Mouse (Mus musculus) forebrain, embryonic 14.5 days (tissue): ENCODE data around the gene Ppfibp2. TPM values are rescaled to one million over a fixed set of nuclear protein-coding genes. Genes with fewer than 3 reads are reported as not detected.

Source experiments
- ATAC-seq: fragments of 200-750 bp; cut with Nextera tagmentation; 2 replicates; pipeline ENCODE4 v1.8.0; 2017; ENCODE audit warnings: mild to moderate bottlenecking, moderate library complexity
- DNase-seq: peaks from one replicate; pipeline ENCODE4 v3.0.0-alpha.2; 2015; ENCODE audit warnings: low spot score
- H3K27ac ChIP-seq: fragments of 300-500 bp; sonication (generic); 2 replicates; pipeline ENCODE4 v1.5.1; 2014; ENCODE audit warnings: low read depth, mild to moderate bottlenecking, control low read depth, low read length, moderate library complexity
- H3K27me3 ChIP-seq: fragments of 300-500 bp; sonication (generic); replicated peaks from 2 replicates; pipeline ENCODE4 v1.6.1; 2014; ENCODE audit warnings: low read length, control low read depth, mixed read lengths; ENCODE audit not compliant: control insufficient read depth, insufficient read depth
- H3K36me3 ChIP-seq: fragments of 300-500 bp; sonication (generic); 2 replicates; pipeline ENCODE4 v1.6.1; 2014; ENCODE audit warnings: low read length, control low read depth; ENCODE audit not compliant: control insufficient read depth, insufficient read depth
- H3K4me1 ChIP-seq: fragments of 300-500 bp; sonication (generic); 2 replicates; pipeline ENCODE4 v1.6.1; 2014; ENCODE audit warnings: antibody characterized with exemption, low read length, control low read depth; ENCODE audit not compliant: control insufficient read depth, insufficient read depth
- H3K4me2 ChIP-seq: fragments of 300-500 bp; sonication (generic); 2 replicates; pipeline ENCODE4 v1.6.1; 2014; ENCODE audit warnings: mild to moderate bottlenecking, control low read depth, low read length
- H3K4me3 ChIP-seq: fragments of 300-500 bp; sonication (generic); 2 replicates; pipeline ENCODE4 v1.5.1; 2014; ENCODE audit warnings: low read depth, low read length, control low read depth
- H3K9ac ChIP-seq: fragments of 300-500 bp; sonication (generic); 2 replicates; pipeline ENCODE4 v1.6.1; 2014; ENCODE audit warnings: mild to moderate bottlenecking, low read length, control low read depth, moderate library complexity
- H3K9me3 ChIP-seq: fragments of 300-500 bp; sonication (generic); replicated peaks from 2 replicates; pipeline ENCODE4 v1.6.1; 2016; ENCODE audit warnings: low read length, control low read depth, mixed read lengths; ENCODE audit not compliant: control insufficient read depth
- WGBS: fragments of 180-500 bp; shearing (Covaris S2); extraction: QIAGEN DNeasy Blood & Tissue Kit; methylation state at CpG from one replicate; pipeline ENCODE4 v1.1.7; 2014; 5-methylcytosine and 5-hydroxymethylcytosine counted together
- polyA plus RNA-seq: library from polyadenylated mRNA; unstranded; fragments of >200 nt; fragmentation: Nextera tagmentation; extraction: Ambion mirVana; gene quantifications from 2 replicates; pipeline ENCODE4 v1.2.1, GENCODE M21; 2014

Ppfibp2 gene
- polyA plus RNA-seq, 1 experiment from 2014 or later = 1.6 TPM

DNA sequence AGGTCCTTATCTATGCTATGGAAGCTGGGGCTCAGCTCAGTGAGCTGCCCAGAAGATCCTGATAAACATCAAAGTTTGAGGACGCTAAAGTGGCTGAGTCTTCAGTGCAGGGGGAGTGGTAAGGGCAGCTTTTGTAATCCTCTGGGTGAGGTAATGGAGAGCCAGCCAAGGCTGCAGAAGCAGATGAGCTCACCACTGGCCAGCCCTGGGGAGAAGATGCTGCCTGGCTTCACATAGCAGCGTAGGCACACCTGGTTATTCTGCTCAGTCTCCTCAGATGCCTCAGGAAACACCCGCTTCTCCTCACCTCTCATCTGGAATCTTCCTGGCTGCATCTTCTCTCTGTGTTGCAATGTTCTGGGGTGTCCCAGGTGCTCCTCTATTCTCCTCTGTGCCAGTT is 29.4 kb downstream of the Ppfibp2 start:
- WGBS = 59% methylated on average over 3 of the region's 3 CpGs
- H3K9me3 ChIP-seq = no peaks in the 10 kb centered on the region

DNA sequence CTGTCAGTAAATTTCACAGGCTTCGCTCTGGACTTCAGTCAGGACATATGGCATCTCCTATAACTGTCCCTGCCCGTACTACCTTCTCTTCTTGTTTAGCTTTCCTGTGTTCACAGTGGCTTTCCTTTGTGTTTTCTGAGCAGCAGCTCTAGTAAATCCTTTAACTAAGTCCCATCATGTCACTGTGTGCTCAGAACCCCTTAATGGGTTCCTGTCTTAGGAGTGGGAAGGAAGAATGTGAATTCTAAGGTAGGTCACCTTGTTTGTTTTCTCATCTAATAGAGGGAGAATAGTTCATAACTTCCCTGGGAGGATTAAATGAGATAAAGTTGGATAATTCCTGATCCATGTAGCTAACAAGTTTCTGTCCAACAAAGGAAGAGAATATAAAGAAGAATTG is 30.1 kb downstream of the Ppfibp2 start, which contains the start of gene 5330417H12Rik:
Gene 5330417H12Rik (minus strand): TSS at position 101 of the 400 bp plus-strand sequence.
- Histone ChIP-seq H3K27me3 (no peaks in the 10 kb centered on the region), H3K4me3 (no peak within 1 kb of the TSS), H3K4me2 (no peak within 1 kb of the TSS), H3K27ac (no peak within 1 kb of the TSS), H3K36me3 (no peaks in the 10 kb centered on the region), H3K9ac (no peak within 1 kb of the TSS), H3K4me1 (no peaks in the 10 kb centered on the region), H3K9me3 (no peaks in the 10 kb centered on the region)
- 67% methylated on average over 2 of the region's 2 CpGs for WGBS
- DNase-seq (no peak), ATAC-seq (no peak)

More for the DNA sequence above, 29.4 kb downstream of the Ppfibp2 start:
- H3K9ac ChIP-seq = no peak overlapping the region
- H3K4me1 ChIP-seq = no peaks in the 10 kb centered on the region
- no peak overlapping the region for H3K4me2 ChIP-seq
- H3K27ac ChIP-seq = no peak overlapping the region
- DNase-seq (no peak), ATAC-seq (no peak)
- H3K36me3 ChIP-seq = no peaks in the 10 kb centered on the region
- no peaks in the 10 kb centered on the region for H3K27me3 ChIP-seq
- H3K4me3 ChIP-seq = no peak overlapping the region

DNA sequence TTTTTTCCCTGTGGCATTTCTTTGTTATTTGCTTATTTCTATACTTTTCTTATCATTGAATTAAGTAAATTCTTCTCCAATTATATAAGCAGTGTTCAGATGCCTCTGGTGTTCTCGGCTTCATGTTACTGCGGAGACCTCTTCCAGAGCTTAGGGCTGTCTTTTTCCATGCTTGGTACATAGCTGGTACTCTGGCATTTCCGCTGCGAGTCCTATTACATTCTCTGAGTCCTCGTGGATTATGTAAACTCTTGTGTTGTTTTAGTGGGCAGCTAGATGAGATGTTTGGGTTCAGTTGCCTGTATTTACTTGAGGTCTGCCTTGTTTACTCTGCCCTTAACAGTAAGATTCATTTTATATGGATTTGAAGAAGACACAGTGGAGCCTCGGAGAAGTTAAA is 30.8 kb downstream of the Ppfibp2 start:
- Histone ChIP-seq H3K27ac (no peak overlapping the region), H3K4me3 (no peak overlapping the region), H3K9me3 (no peaks in the 10 kb centered on the region), H3K36me3 (no peaks in the 10 kb centered on the region), H3K4me2 (no peak overlapping the region), H3K27me3 (no peaks in the 10 kb centered on the region), H3K9ac (no peak overlapping the region), H3K4me1 (no peaks in the 10 kb centered on the region)
- no peak for DNase-seq
- 92% methylated on average over 6 of the region's 6 CpGs for WGBS
- no peak for ATAC-seq

DNA sequence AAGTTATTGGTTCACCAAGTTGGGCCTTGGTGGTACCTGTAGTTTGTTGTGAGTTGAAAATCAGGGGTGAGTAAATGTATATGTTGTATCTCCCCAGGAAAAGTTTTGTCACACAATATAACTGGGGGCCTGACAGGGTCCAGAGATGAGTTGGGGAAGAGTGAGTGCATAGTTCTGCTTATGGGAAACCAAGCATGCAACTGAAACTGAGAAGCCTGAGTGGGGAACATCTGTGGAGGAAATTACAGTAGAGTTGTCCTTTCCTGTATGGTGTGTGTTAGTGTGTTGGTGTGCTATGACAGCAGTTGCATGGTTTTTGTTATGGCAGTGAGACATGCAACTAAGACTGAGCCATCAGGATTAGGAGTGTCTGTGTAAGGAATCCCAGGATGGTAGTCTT is 33.4 kb downstream of the Ppfibp2 start:
- ATAC-seq (no peak), DNase-seq (no peak)
- no peaks in the 10 kb centered on the region for H3K27me3 ChIP-seq
- H3K9ac ChIP-seq = no peak overlapping the region
- no peak overlapping the region for H3K27ac ChIP-seq
- no peaks in the 10 kb centered on the region for H3K36me3 ChIP-seq
- no peaks in the 10 kb centered on the region for H3K9me3 ChIP-seq
- no peak overlapping the region for H3K4me3 ChIP-seq
- no peak overlapping the region for H3K4me2 ChIP-seq
- H3K4me1 ChIP-seq = no peaks in the 10 kb centered on the region

DNA sequence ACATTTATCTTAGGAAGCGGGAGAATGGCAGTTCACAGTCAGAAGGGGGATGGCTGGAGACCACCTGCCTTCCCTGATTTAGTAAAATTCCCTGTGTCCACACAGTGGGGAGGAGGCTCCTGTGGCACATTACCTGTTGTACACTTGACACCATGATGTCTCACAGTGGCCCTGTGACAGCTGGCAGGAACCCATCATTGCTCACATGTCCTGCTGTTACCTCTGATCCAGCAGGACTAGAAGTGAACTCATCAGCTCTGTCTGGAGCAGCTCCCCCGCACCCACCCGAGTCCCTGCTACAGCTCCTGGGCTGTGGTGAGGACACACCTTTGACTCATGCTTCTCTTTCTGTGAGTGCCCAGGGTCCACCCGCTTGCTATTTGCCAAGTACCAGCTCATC is 38.2 kb downstream of the Ppfibp2 start:
- no peak for ATAC-seq
- WGBS = 92% methylated on average over 4 of the region's 4 CpGs
- no peaks in the 10 kb centered on the region for H3K27me3 ChIP-seq

DNA sequence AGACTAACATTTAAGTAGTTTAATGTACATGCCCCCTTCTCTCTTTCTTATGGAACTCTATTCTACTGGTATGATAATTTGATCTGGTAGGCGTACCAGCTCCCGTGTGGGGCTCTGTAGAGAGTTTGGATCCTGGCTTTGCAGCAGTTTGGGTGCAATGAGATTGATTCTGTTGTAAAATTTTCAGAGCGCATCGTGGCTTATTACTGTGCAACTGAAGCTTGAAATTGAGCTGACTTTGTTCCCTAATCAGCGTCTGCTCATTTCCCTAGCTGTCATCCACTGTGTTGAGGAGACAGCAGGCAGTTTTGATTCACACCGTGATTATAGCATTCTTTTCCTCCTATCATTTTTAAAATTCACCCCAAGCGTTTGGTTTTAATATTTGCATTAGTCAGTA is 42.4 kb downstream of the Ppfibp2 start:
- DNase-seq = no peak
- Histone ChIP-seq H3K9ac (no peak overlapping the region), H3K4me2 (no peak overlapping the region), H3K27ac (no peak overlapping the region), H3K9me3 (no peaks in the 10 kb centered on the region), H3K4me3 (no peak overlapping the region), H3K27me3 (no peaks in the 10 kb centered on the region), H3K4me1 (no peaks in the 10 kb centered on the region), H3K36me3 (no peaks in the 10 kb centered on the region)
- no peak for ATAC-seq
- 81% methylated on average over 7 of the region's 7 CpGs for WGBS

More for the DNA sequence above, 38.2 kb downstream of the Ppfibp2 start:
- Histone ChIP-seq H3K4me2 (no peak overlapping the region), H3K36me3 (no peaks in the 10 kb centered on the region), H3K27ac (no peak overlapping the region), H3K9ac (no peak overlapping the region), H3K4me1 (no peaks in the 10 kb centered on the region), H3K9me3 (no peaks in the 10 kb centered on the region), H3K4me3 (no peak overlapping the region)
- DNase-seq = no peak

DNA sequence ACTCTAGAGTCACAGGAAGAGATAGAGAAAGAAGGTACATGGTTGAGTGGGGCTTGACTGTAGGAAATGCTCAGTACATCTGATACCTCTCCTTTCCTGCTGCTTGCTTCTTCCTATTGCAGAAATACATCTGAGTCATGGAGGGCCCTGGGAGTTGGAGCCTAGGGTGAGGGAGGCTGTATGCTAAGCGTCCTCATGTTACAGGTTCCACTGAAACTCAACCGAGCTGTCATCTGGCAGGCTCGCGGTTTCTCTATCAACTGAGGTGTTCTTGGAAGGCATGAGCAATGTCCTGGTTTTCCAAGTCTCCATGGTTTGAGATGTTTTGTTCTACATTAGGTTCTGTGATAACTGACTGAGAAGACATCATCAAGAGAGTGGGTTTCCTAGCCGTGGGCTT is 43.0 kb downstream of the Ppfibp2 start:
- ATAC-seq (no peak), DNase-seq (no peak)
- H3K4me3 ChIP-seq = no peak overlapping the region
- no peaks in the 10 kb centered on the region for H3K27me3 ChIP-seq
- H3K9ac ChIP-seq = no peak overlapping the region
- H3K27ac ChIP-seq = no peak overlapping the region
- no peaks in the 10 kb centered on the region for H3K4me1 ChIP-seq
- WGBS = 90% methylated on average over 5 of the region's 5 CpGs
- no peaks in the 10 kb centered on the region for H3K9me3 ChIP-seq
- H3K36me3 ChIP-seq = no peaks in the 10 kb centered on the region
- no peak overlapping the region for H3K4me2 ChIP-seq

DNA sequence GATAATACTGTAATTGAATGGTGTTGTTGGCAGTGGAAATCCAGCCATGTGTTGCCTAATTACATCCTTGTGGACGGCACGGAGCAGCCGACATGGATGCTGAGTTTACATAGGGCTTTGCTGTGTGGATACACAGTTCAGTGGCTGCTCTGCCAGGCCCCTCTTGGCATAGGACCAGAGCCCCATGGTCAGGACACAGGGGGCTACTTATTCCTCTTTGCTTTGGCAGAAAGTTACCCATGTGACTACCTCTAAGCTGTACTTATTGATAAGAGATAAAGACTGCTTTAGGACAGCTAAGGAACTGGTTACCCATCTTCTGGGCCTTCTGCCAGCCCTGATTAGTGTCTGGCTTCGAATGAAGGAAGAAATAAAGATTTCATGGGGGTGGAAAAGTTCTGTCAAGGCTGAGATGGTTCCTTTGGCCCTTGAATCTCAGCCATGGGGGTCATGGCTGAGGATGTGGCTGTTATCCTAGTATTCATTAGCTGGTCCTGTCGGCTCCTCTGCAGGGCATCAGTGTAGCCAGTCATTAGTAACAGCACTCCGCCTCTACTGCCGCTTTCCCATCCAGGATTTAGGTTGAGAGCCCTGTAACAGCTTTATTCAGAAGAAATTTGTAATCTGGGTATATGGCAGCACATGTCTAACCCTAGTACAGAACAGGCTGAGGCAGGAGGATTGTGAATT is 47.7 kb downstream of the Ppfibp2 start:
- DNase-seq = peak; percentile 31
- no peak overlapping the region for H3K4me3 ChIP-seq
- WGBS = 61% methylated on average over 7 of the region's 7 CpGs

DNA sequence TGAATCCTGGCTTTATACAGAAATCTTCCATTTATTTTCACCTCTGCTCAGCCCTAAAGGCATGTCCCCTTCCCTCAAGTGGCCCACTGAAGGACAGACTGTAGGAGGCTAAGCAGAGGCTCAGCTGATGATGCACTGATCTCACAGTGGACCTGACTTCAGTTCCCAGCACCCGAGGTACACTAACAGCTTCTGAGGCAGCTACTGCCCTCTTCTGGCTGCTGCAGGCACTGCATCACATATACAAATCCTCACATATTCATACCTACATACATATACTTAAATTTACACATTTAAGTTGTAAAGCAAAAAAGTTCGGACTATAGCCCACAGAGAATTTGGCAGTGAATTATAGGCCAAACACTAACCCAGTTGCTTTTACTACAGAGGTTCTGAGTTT is 50.0 kb downstream of the Ppfibp2 start:
- Histone ChIP-seq H3K36me3 (no peaks in the 10 kb centered on the region), H3K27ac (no peak overlapping the region), H3K4me2 (no peak overlapping the region), H3K9me3 (no peaks in the 10 kb centered on the region), H3K4me3 (no peak overlapping the region), H3K4me1 (no peaks in the 10 kb centered on the region), H3K27me3 (no peaks in the 10 kb centered on the region), H3K9ac (no peak overlapping the region)
- whole genome bisulfite sequencing = 93% methylated on average over 2 of the region's 2 CpGs
- ATAC-seq (no peak), DNase-seq (no peak)

More for the DNA sequence above, 47.7 kb downstream of the Ppfibp2 start:
- Histone ChIP-seq H3K9me3 (no peaks in the 10 kb centered on the region), H3K9ac (no peak overlapping the region), H3K4me1 (no peaks in the 10 kb centered on the region), H3K27me3 (no peaks in the 10 kb centered on the region), H3K27ac (no peak overlapping the region), H3K36me3 (no peaks in the 10 kb centered on the region), H3K4me2 (no peak overlapping the region)
- peak; percentile 62; the same call in 1 of the 2 replicates for ATAC-seq
